Mouse (Mus musculus) heart, postnatal 0 days (tissue): Measurements from ENCODE around the gene Rab13.

Source experiments
- CTCF ChIP-seq: IDR thresholded peaks from 2 replicates; pipeline ENCODE4 v1.5.1; 2016; ENCODE audit warnings: antibody characterized with exemption, control low read depth, low read depth
- EP300 ChIP-seq: IDR thresholded peaks from 2 replicates; pipeline ENCODE4 v1.6.1; 2016; ENCODE audit warnings: antibody characterized with exemption, low read depth

DNA sequence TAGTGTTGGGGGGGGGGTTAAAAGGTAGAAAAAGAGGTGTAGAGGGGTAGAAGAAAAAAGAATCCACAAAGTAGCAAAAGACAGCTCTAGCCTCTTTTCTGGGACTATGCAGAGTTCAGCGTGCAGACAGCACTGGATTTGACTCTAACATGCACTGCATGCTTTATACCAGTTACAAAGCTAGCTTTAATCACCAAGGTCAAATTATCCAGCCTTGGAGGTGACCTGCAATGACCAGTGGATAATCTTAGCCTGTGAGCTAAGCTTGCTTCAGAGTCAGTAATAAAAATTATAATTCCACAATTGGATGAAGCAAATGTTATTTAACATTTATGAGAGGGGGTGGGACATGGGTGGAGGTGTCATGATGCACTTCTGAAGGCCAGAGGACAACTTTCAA lies 17.9 kb upstream of the Rab13 start:
- TF ChIP-seq EP300 = no peak
- no peak for TF ChIP-seq CTCF
